Mouse (Mus musculus) neutrophil, adult 59 days (primary cell): Measurements from ENCODE around the gene Itch. TPM values are rescaled to one million over a fixed set of nuclear protein-coding genes. Genes with fewer than 3 reads are reported as not detected.

Experiments used
- total RNA-seq, 2 experiments: library from RNA; stranded (reverse); gene quantifications; 1 replicate in 1 of 2; 2 replicates in 1 of 2; pipeline ENCODE4 v1.2.4; 2023

Itch gene
- total RNA-seq = 10 to 100 TPM; 71.6 to 81.8 TPM

GRCm38 (mm10) chr2:155133011-155133976 is at the start of gene Itch:
Itch (plus strand) TSS chr2:155133509.

GRCm38 (mm10) chr2:155236362-155236992 is 103.2 kb downstream of the Itch start, which contains the start of gene Dynlrb1:
Dynlrb1 (plus strand) TSS chr2:155236533.

GRCm38 (mm10) chr2:155276195-155276594 is 142.9 kb downstream of the Itch start, which contains the start of gene Map1lc3a:
Map1lc3a (plus strand) TSS chr2:155276297.

Other genes starting within 250 kb of the Itch start
- gene Eif2s2, start 240.6 kb upstream of the Itch start, total RNA-seq = 10 to 100 TPM; 39.8 to 42.1 TPM
- under 1 TPM in 1 of 2 experiments, not detected in 1; 0.11 TPM for gene Gm14226, start 115.2 kb upstream of the Itch start, total RNA-seq
- 10 to 100 TPM; 16.5 to 18.1 TPM for gene Ahcy, start 59.0 kb upstream of the Itch start, total RNA-seq
- 100 to 1,000 TPM in 1 of 2 experiments, 10 to 100 TPM in 1; 86.7 to 109 TPM for gene Dynlrb1, start 103.0 kb downstream of the Itch start, total RNA-seq
- gene Map1lc3a, start 142.8 kb downstream of the Itch start, total RNA-seq = 10 to 100 TPM; 37.8 to 44.7 TPM
- 10 to 100 TPM; 16.1 to 18.7 TPM for gene Pigu, start 223.9 kb downstream of the Itch start, total RNA-seq
- 100 to 1,000 TPM; 321 to 367 TPM for gene Trp53inp2, start 247.6 kb downstream of the Itch start, total RNA-seq